10 mouse cellular contexts compared by ENCODE assay signal in the genomic region with DNA sequence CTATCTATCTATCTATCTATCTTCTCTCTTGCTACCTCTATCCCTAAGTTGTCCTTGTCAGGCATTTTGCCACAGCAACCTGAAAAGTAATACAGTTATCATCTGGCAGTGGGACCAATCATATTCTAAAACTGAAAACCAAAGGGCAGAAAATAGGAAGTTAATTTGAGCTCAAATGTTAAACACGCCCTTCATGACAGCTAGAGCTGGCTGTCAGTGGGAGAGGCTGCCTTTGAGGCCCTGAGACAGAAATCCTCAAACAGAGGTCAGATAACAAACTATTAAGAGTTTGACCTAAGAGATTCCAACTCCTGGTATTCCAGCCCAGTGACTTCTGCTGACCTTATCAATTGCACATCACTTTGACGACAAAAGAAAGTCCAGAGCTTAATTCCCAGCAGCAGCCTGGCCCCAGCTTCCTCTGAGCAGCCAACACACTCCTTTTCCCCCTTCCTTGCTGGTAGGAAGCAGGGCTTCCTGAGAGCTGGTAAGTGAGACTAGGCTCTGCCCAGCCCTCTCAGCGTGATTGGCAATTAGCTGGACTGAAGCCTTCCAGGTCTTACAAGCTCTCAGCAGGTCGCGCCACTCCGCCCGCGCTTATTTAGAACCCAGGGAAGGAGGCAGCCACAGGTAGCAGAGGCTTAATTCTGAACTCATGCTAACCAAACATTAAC.
A peak's percentile ranks its signal among the peaks of the same experiment; 100 is the strongest.
DNase-seq lines count a peak whose midpoint lies in the region; ATAC-seq and TF ChIP-seq lines count a peak whose summit lies in the region.
"Had no signal": no experiment of that assay in that cellular context is flagged by ENCODE, and none has a peak within 500 bp of the region (broad histone marks: within the 10 kb centered on the region; RNA-seq: fewer than 3 reads in every experiment).

No protein-coding gene starts in this region.

- H3K4me3 ChIP-seq in heart, embryonic 13.5 days = 0 out of 2 replicates have a peak overlapping the region, but pooled peaks have one; percentile 1
- no peak overlapping the region for H3K4me3 ChIP-seq in MEL (ENCODE audit: control insufficient read depth in 1 of 2, insufficient read depth in 1 of 2, low read depth in 2 of 2, low read length in 2 of 2)
- no peak overlapping the region for H3K4me3 ChIP-seq in hindbrain, embryonic 13.5 days

- H3K79me2 ChIP-seq in MEL (ENCODE audit: control insufficient read depth, insufficient read depth, low read length, poor library complexity) = no peaks in the 10 kb centered on the region

- peak overlapping the region; percentile 44 for H3K4me2 ChIP-seq in heart, embryonic 13.5 days
- peak overlapping the region; percentile 4; the same call in 1 of the 2 replicates for H3K4me2 ChIP-seq in hindbrain, embryonic 13.5 days

- no peak for TF ChIP-seq EP300 in MEL (IDR thresholded peaks at IDR 0.05; ENCODE audit: low read depth in 1 of 2, low read length in 2 of 2)

- H3K9ac ChIP-seq in heart, embryonic 13.5 days = no peak overlapping the region
- H3K9ac ChIP-seq in MEL (ENCODE audit: control insufficient read depth, low read depth, low read length, poor library complexity, severe bottlenecking) = no peak overlapping the region
- no peak overlapping the region for H3K9ac ChIP-seq in hindbrain, embryonic 13.5 days
- H3K9ac ChIP-seq: liver, embryonic 14.5 days had no signal

- no peak for TF ChIP-seq CTCF in MEL (IDR thresholded peaks at IDR 0.05 in 2 of 3, conservative IDR thresholded peaks at IDR 0.05 in 1 of 3; ENCODE audit: control insufficient read depth in 1 of 3, insufficient read depth in 1 of 3, low read depth in 2 of 3, low read length in 3 of 3, poor library complexity in 1 of 3, severe bottlenecking in 1 of 3)

- TF ChIP-seq POLR2A in MEL (IDR thresholded peaks at IDR 0.05; ENCODE audit: control insufficient read depth in 1 of 2, insufficient read depth in 1 of 2, low read depth in 1 of 2, low read length in 2 of 2, poor library complexity in 1 of 2) = no peak

- no peaks in the 10 kb centered on the region for H3K36me3 ChIP-seq in heart, embryonic 13.5 days
- no peaks in the 10 kb centered on the region for H3K36me3 ChIP-seq in MEL (ENCODE audit: control insufficient read depth in 1 of 2, insufficient read depth in 2 of 2, low read length in 2 of 2)
- H3K36me3 ChIP-seq in hindbrain, embryonic 13.5 days = no peaks in the 10 kb centered on the region

- no peak overlapping the region for H3K27ac ChIP-seq in heart, embryonic 13.5 days (replicated peaks)
- no peak overlapping the region for H3K27ac ChIP-seq in MEL (ENCODE audit: control insufficient read depth, low read depth, low read length)
- no peak overlapping the region for H3K27ac ChIP-seq in hindbrain, embryonic 13.5 days
- H3K27ac ChIP-seq: liver, embryonic 14.5 days had no signal

- no peak for TF ChIP-seq RAD21 in MEL (IDR thresholded peaks at IDR 0.05; ENCODE audit: low read depth, low read length)

- H3K9me3 ChIP-seq in heart, embryonic 13.5 days = peaks cover 11% of the 10 kb centered on the region; the same call in 1 of the 2 replicates
- H3K9me3 ChIP-seq in MEL (replicated peaks; ENCODE audit: insufficient read depth, low read length) = no peaks in the 10 kb centered on the region
- H3K9me3 ChIP-seq in hindbrain, embryonic 13.5 days = peaks cover 8% of the 10 kb centered on the region; the same call in 1 of the 2 replicates

- WGBS in heart, embryonic 13.5 days = 6% methylated on average over 8 of the region's 8 CpGs
- WGBS in hindbrain, embryonic 13.5 days = 8% methylated on average over 8 of the region's 8 CpGs

- ATAC-seq in heart, embryonic 13.5 days (ENCODE audit: extremely low read depth, insufficient number of reproducible peaks, low FRiP score, low TSS enrichment) = no peak
- ATAC-seq in common myeloid progenitor, adult 5-6 weeks (replicated peaks; ENCODE audit: low read depth, poor library complexity, severe bottlenecking) = peak; percentile 77
- no peak for ATAC-seq in hindbrain, embryonic 13.5 days (ENCODE audit: low FRiP score)
- ATAC-seq: inflammation-experienced regulatory T-cells, adult 6 months had no signal

- DNase-seq in heart, adult 11 months = no peak
- peak; percentile 1 for DNase-seq in MEL (ENCODE audit: low read depth, low spot score)
- no peak for DNase-seq in adrenal gland, postnatal 14 days
- no peak for DNase-seq in adrenal gland, adult 8-10 months
- no peak for DNase-seq in layer of hippocampus, postnatal 10 days (ENCODE audit: low spot score in 2 of 2)

- H3K27me3 ChIP-seq in heart, embryonic 13.5 days (replicated peaks) = no peaks in the 10 kb centered on the region
- no peaks in the 10 kb centered on the region for H3K27me3 ChIP-seq in MEL (ENCODE audit: control insufficient read depth in 1 of 2, insufficient read depth in 2 of 2, low read length in 2 of 2)
- H3K27me3 ChIP-seq in hindbrain, embryonic 13.5 days = peaks cover 11% of the 10 kb centered on the region; the same call in 1 of the 2 replicates

- peaks cover 22% of the 10 kb centered on the region for H3K4me1 ChIP-seq in heart, embryonic 13.5 days
- peaks cover 0 to 3% of the 10 kb centered on the region in 2 experiments; a peak in 1 of 4 replicates for H3K4me1 ChIP-seq in MEL (ENCODE audit: control insufficient read depth in 1 of 2, insufficient read depth in 2 of 2, low read length in 2 of 2)
- H3K4me1 ChIP-seq in hindbrain, embryonic 13.5 days (replicated peaks) = peaks cover 8% of the 10 kb centered on the region

TF ChIP-seq in MEL, 35 proteins besides CTCF, POLR2A, EP300 and RAD21:
- TF ChIP-seq MEF2A (IDR thresholded peaks at IDR 0.05; ENCODE audit: extremely low read depth, insufficient replicate concordance, low read depth, low read length, poor library complexity, severe bottlenecking) (no peak), ELF1 (IDR thresholded peaks at IDR 0.05; ENCODE audit: low read depth, low read length) (no peak), ZKSCAN1 (IDR thresholded peaks at IDR 0.05; ENCODE audit: low read depth, low read length) (no peak), HCFC1 (IDR thresholded peaks at IDR 0.05; ENCODE audit: low read depth, low read length) (no peak), POLR2AphosphoS2 (IDR thresholded peaks at IDR 0.05; ENCODE audit: low read length) (no peak), MYC (IDR thresholded peaks at IDR 0.05; ENCODE audit: low read depth, low read length) (no peak), ETS1 (IDR thresholded peaks at IDR 0.05; ENCODE audit: low read depth, low read length) (no peak), TBP (IDR thresholded peaks at IDR 0.05; ENCODE audit: low read depth, low read length) (no peak), MAZ (IDR thresholded peaks at IDR 0.05; ENCODE audit: low read depth, low read length) (no peak), TAL1 (IDR thresholded peaks at IDR 0.05; ENCODE audit: low read length) (no peak), CHD1 (IDR thresholded peaks at IDR 0.05; ENCODE audit: low read depth, low read length) (no peak), USF1 (IDR thresholded peaks at IDR 0.05; ENCODE audit: low read depth, low read length) (no peak), CHD2 (IDR thresholded peaks at IDR 0.05; ENCODE audit: low read length) (no peak), JUND (IDR thresholded peaks at IDR 0.05; ENCODE audit: low read depth, low read length) (no peak), KAT2A (conservative IDR thresholded peaks at IDR 0.05; ENCODE audit: low read depth, low read length) (no peak), RCOR1 (IDR thresholded peaks at IDR 0.05; ENCODE audit: low read depth, low read length) (no peak), SMC3 (IDR thresholded peaks at IDR 0.05; ENCODE audit: low read depth, low read length) (no peak), UBTF (IDR thresholded peaks at IDR 0.05; ENCODE audit: borderline replicate concordance, insufficient read depth, low read depth, low read length) (no peak)
